30 mouse cellular contexts compared by ENCODE assay signal in the genomic region with DNA sequence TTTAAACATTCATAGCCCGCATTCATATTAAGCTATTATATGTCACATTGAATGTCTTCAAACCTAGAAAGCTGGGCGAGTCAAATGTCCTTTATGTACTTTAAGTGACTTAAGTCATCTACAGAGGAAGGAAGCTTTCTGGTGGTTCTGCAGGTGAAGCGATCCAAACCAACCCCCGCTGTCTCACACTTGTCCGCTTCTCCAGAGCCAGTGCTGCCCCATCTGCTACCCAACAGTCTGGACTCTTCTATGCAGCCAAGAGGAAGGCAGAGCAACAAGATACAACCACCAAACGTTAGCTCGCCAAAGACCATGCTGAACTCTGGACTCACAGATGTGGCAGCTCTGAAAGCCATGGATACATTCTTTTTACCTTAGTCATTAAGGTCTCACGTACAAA.
DNase-seq lines count a peak whose midpoint lies in the region; ATAC-seq lines count a peak whose summit lies in the region.
"Had no signal": no experiment of that assay in that cellular context is flagged by ENCODE, and none has a peak within 500 bp of the region (broad histone marks: within the 10 kb centered on the region; RNA-seq: fewer than 3 reads in every experiment).

No protein-coding gene starts in this region.

- no peak overlapping the region for H3K4me3 ChIP-seq in forebrain, embryonic 13.5 days
- H3K4me3 ChIP-seq in midbrain, embryonic 13.5 days (replicated peaks) = no peak overlapping the region
- H3K4me3 ChIP-seq: embryonic facial prominence, embryonic 10.5 days; embryonic facial prominence, embryonic 15.5 days; forebrain, embryonic 12.5 days; heart, embryonic 10.5 days; hindbrain, embryonic 12.5 days; intestine, embryonic 15.5 days; liver, embryonic 13.5 days; neural tube, embryonic 13.5 days; stomach, embryonic 15.5 days had no signal

- no peaks in the 10 kb centered on the region for H3K36me3 ChIP-seq in forebrain, embryonic 13.5 days (ENCODE audit: poor library complexity, severe bottlenecking)
- H3K36me3 ChIP-seq in midbrain, embryonic 13.5 days = no peaks in the 10 kb centered on the region
- H3K36me3 ChIP-seq: embryonic facial prominence, embryonic 10.5 days; embryonic facial prominence, embryonic 15.5 days; forebrain, embryonic 12.5 days; hindbrain, embryonic 12.5 days; intestine, embryonic 15.5 days; liver, embryonic 13.5 days; neural tube, embryonic 13.5 days; stomach, embryonic 15.5 days had no signal

- peak; percentile 68; the same call in 1 of the 2 replicates for ATAC-seq in cerebellum, adult (ENCODE audit: insufficient number of reproducible peaks, low FRiP score, low TSS enrichment)
- no peak for ATAC-seq in forebrain, embryonic 13.5 days
- no peak for ATAC-seq in midbrain, embryonic 13.5 days
- ATAC-seq: hindbrain, postnatal 0 days; intestine, embryonic 15.5 days; Patski had no signal

- no peak overlapping the region for H3K27ac ChIP-seq in forebrain, embryonic 13.5 days
- no peak overlapping the region for H3K27ac ChIP-seq in midbrain, embryonic 13.5 days
- H3K27ac ChIP-seq: embryonic facial prominence, embryonic 10.5 days; embryonic facial prominence, embryonic 15.5 days; forebrain, embryonic 12.5 days; heart, embryonic 10.5 days; hindbrain, embryonic 12.5 days; hindbrain, postnatal 0 days; intestine, embryonic 15.5 days; kidney, postnatal 0 days; liver, embryonic 13.5 days; neural tube, embryonic 13.5 days; stomach, embryonic 15.5 days had no signal

- H3K4me2 ChIP-seq in forebrain, embryonic 13.5 days = no peak overlapping the region
- H3K4me2 ChIP-seq in midbrain, embryonic 13.5 days (replicated peaks) = no peak overlapping the region
- H3K4me2 ChIP-seq: embryonic facial prominence, embryonic 15.5 days; forebrain, embryonic 12.5 days; hindbrain, embryonic 12.5 days; intestine, embryonic 15.5 days; liver, embryonic 13.5 days; neural tube, embryonic 13.5 days; stomach, embryonic 15.5 days had no signal

- WGBS in forebrain, embryonic 13.5 days = 91% methylated on average over 8 of the region's 8 CpGs
- 93% methylated on average over 8 of the region's 8 CpGs for WGBS in midbrain, embryonic 13.5 days

- no peaks in the 10 kb centered on the region for H3K4me1 ChIP-seq in forebrain, embryonic 13.5 days
- H3K4me1 ChIP-seq in midbrain, embryonic 13.5 days (replicated peaks) = no peaks in the 10 kb centered on the region
- H3K4me1 ChIP-seq: embryonic facial prominence, embryonic 10.5 days; forebrain, embryonic 12.5 days; hindbrain, embryonic 12.5 days; liver, embryonic 13.5 days; neural tube, embryonic 13.5 days had no signal

- no peaks in the 10 kb centered on the region for H3K9me3 ChIP-seq in forebrain, embryonic 13.5 days (replicated peaks)
- no peaks in the 10 kb centered on the region for H3K9me3 ChIP-seq in midbrain, embryonic 13.5 days
- H3K9me3 ChIP-seq: embryonic facial prominence, embryonic 10.5 days; embryonic facial prominence, embryonic 15.5 days; forebrain, embryonic 12.5 days; heart, embryonic 10.5 days; hindbrain, embryonic 12.5 days; intestine, embryonic 15.5 days; liver, embryonic 13.5 days; neural tube, embryonic 13.5 days; stomach, embryonic 15.5 days had no signal

- H3K27me3 ChIP-seq in forebrain, embryonic 13.5 days = no peaks in the 10 kb centered on the region
- H3K27me3 ChIP-seq in midbrain, embryonic 13.5 days = no peaks in the 10 kb centered on the region
- H3K27me3 ChIP-seq: embryonic facial prominence, embryonic 15.5 days; forebrain, embryonic 12.5 days; hindbrain, embryonic 12.5 days; intestine, embryonic 15.5 days; liver, embryonic 13.5 days; neural tube, embryonic 13.5 days; stomach, embryonic 15.5 days had no signal

- no peak overlapping the region for H3K9ac ChIP-seq in forebrain, embryonic 13.5 days
- H3K9ac ChIP-seq in midbrain, embryonic 13.5 days (replicated peaks) = no peak overlapping the region
- H3K9ac ChIP-seq: embryonic facial prominence, embryonic 15.5 days; forebrain, embryonic 12.5 days; hindbrain, embryonic 12.5 days; intestine, embryonic 15.5 days; liver, embryonic 13.5 days; neural tube, embryonic 13.5 days; stomach, embryonic 15.5 days had no signal

- DNase-seq in cerebellum, postnatal 4 days (ENCODE audit: low spot score in 2 of 2) = no peak
- DNase-seq in cerebellum, adult 11-12 months = peak; percentile 46
- DNase-seq in cerebellum, adult 9-11 months = peak; percentile 62
- DNase-seq in ovary, adult 18-20 months (ENCODE audit: low spot score) = no peak
- DNase-seq: adrenal gland, postnatal 10 days; gastrocnemius, postnatal 14 days; heart, postnatal 36 days; kidney, adult 2 months; kidney, postnatal 4 days; layer of hippocampus, postnatal 36 days; left cerebral cortex, postnatal 4 days; liver, embryonic 13.5 days; lung, adult 18-20 months; lung, postnatal 10 days; retina, postnatal 1 day; right cerebral cortex, postnatal 14 days had no signal

Comparison
In these comparisons a context has a peak if more than half of its experiments do, and no peak if none do; other contexts are left out.
1. DNase-seq: peak in cerebellum, adult 11-12 months (single experiment) and cerebellum, adult 9-11 months (single experiment); none in cerebellum, postnatal 4 days (0 of 2) and ovary, adult 18-20 months (single experiment).